Comparison of ENCODE assay signal across 12 mouse cellular contexts in genomic region chr14:25745365-25746184, GRCm38 (mm10). TPM values are rescaled to one million over a fixed set of nuclear protein-coding genes. Genes with fewer than 3 reads are reported as not detected.
DNase-seq lines count a peak whose midpoint lies in the region; ATAC-seq and TF ChIP-seq lines count a peak whose summit lies in the region.
"Had no signal": no experiment of that assay in that cellular context is flagged by ENCODE, and none has a peak within 500 bp of the region (broad histone marks: within the 10 kb centered on the region; RNA-seq: fewer than 3 reads in every experiment).

No protein-coding gene starts in this region.

- DNase-seq in heart, postnatal 25 days (ENCODE audit: low spot score) = no peak
- DNase-seq in testis, postnatal 14 days (ENCODE audit: low spot score) = no peak
- DNase-seq in liver, embryonic 13.5 days = no peak
- no peak for DNase-seq in ovary, adult 18-20 months (ENCODE audit: low spot score)
- no peak for DNase-seq in adrenal gland, adult 8-10 months
- DNase-seq: cerebellum, postnatal 36 days; gastrocnemius, postnatal 36 days had no signal

- TF ChIP-seq POLR2A in testis, adult 2 months (IDR thresholded peaks at IDR 0.05; ENCODE audit: control insufficient read depth, low read depth, low read length) = no peak

- H3K9me3 ChIP-seq in heart, embryonic 11.5 days (replicated peaks; ENCODE audit: control insufficient read depth, low read length) = no peaks in the 10 kb centered on the region
- H3K9me3 ChIP-seq in liver, embryonic 13.5 days (replicated peaks) = no peaks in the 10 kb centered on the region
- H3K9me3 ChIP-seq in neural tube, embryonic 15.5 days (replicated peaks) = no peaks in the 10 kb centered on the region

- intact Hi-C loops in heart, postnatal 25 days (cut with DNase I) = loop anchor here (2.0 kb wide), 1 partner anchor 53 kb away; no protein-coding TSS in a partner anchor

- H3K4me2 ChIP-seq in heart, embryonic 11.5 days = no peak overlapping the region
- no peak overlapping the region for H3K4me2 ChIP-seq in liver, embryonic 13.5 days
- no peak overlapping the region for H3K4me2 ChIP-seq in neural tube, embryonic 15.5 days

- WGBS in heart, embryonic 11.5 days (ENCODE audit: insufficient replicate concordance) = 33% methylated on average over 11 of the region's 11 CpGs
- WGBS in liver, embryonic 13.5 days (ENCODE audit: insufficient replicate concordance) = 21% methylated on average over 11 of the region's 11 CpGs
- 66% methylated on average over 11 of the region's 11 CpGs for WGBS in neural tube, embryonic 15.5 days

- peaks cover 56% of the 10 kb centered on the region for H3K4me1 ChIP-seq in heart, embryonic 11.5 days (ENCODE audit: control insufficient read depth, insufficient read depth, low read length)
- H3K4me1 ChIP-seq in testis, adult 2 months (ENCODE audit: control insufficient read depth, insufficient read depth, low read length) = peaks cover 7% of the 10 kb centered on the region; the same call in 1 of the 2 replicates
- peaks cover 49% of the 10 kb centered on the region for H3K4me1 ChIP-seq in liver, embryonic 13.5 days (replicated peaks)
- 0 out of 2 replicates have a peak, but pooled peaks cover 10% of the 10 kb centered on the region for H3K4me1 ChIP-seq in neural tube, embryonic 15.5 days

- ATAC-seq in heart, embryonic 11.5 days (replicated peaks; ENCODE audit: insufficient number of reproducible peaks, low FRiP score, low TSS enrichment) = no peak
- peak; percentile 60 for ATAC-seq in liver, embryonic 13.5 days (ENCODE audit: low read depth)
- no peak for ATAC-seq in neural tube, embryonic 15.5 days (ENCODE audit: low FRiP score)
- ATAC-seq: CD4-positive, CD25-positive, alpha-beta regulatory T cell, adult 4 months; inflammation-experienced regulatory T-cells, adult 6 months had no signal

- peak overlapping the region; percentile 57 for H3K27ac ChIP-seq in heart, embryonic 11.5 days (ENCODE audit: low read depth, low read length)
- peak overlapping the region; percentile 5; the same call in 1 of the 2 replicates for H3K27ac ChIP-seq in testis, adult 2 months (ENCODE audit: control insufficient read depth, insufficient read depth, low read depth, low read length)
- H3K27ac ChIP-seq in liver, embryonic 13.5 days = peak overlapping the region; percentile 40; the same call in 1 of the 2 replicates
- H3K27ac ChIP-seq in neural tube, embryonic 15.5 days (replicated peaks) = no peak overlapping the region

- no peaks in the 10 kb centered on the region for H3K27me3 ChIP-seq in heart, embryonic 11.5 days (ENCODE audit: control insufficient read depth, insufficient read depth, low read length)
- H3K27me3 ChIP-seq in testis, adult 2 months (ENCODE audit: control insufficient read depth, insufficient read depth, low read length) = no peaks in the 10 kb centered on the region
- no peaks in the 10 kb centered on the region for H3K27me3 ChIP-seq in liver, embryonic 13.5 days
- H3K27me3 ChIP-seq in neural tube, embryonic 15.5 days (replicated peaks) = no peaks in the 10 kb centered on the region

- no peaks in the 10 kb centered on the region for H3K36me3 ChIP-seq in heart, embryonic 11.5 days (ENCODE audit: control insufficient read depth, insufficient read depth, low read length)
- H3K36me3 ChIP-seq in testis, adult 2 months (ENCODE audit: control insufficient read depth, insufficient read depth, low read length) = no peaks in the 10 kb centered on the region
- peaks cover 7% of the 10 kb centered on the region; the same call in 1 of the 2 replicates for H3K36me3 ChIP-seq in liver, embryonic 13.5 days
- no peaks in the 10 kb centered on the region for H3K36me3 ChIP-seq in neural tube, embryonic 15.5 days

- no peak overlapping the region for H3K4me3 ChIP-seq in heart, embryonic 11.5 days (ENCODE audit: low read depth, low read length)
- no peak overlapping the region for H3K4me3 ChIP-seq in testis, adult 2 months (ENCODE audit: control insufficient read depth, low read depth, low read length)
- H3K4me3 ChIP-seq in liver, embryonic 13.5 days (replicated peaks) = no peak overlapping the region
- H3K4me3 ChIP-seq in neural tube, embryonic 15.5 days (replicated peaks) = no peak overlapping the region

- 0 out of 2 replicates have a peak overlapping the region, but pooled peaks have one; percentile 54 for H3K9ac ChIP-seq in heart, embryonic 11.5 days (ENCODE audit: low read depth, low read length)
- H3K9ac ChIP-seq in liver, embryonic 13.5 days = no peak overlapping the region
- no peak overlapping the region for H3K9ac ChIP-seq in neural tube, embryonic 15.5 days (replicated peaks)

- peak; percentile 2; the same call in 1 of the 2 replicates for TF ChIP-seq CTCF in testis, adult 2 months (IDR thresholded peaks at IDR 0.05; ENCODE audit: control insufficient read depth, insufficient read depth, insufficient replicate concordance, low read depth, low read length)

RNA-seq across cellular contexts. Expression of gene Zcchc24, which starts 23.3 kb away (rescaled TPM):
- polyA plus RNA-seq in heart, embryonic 11.5 days (2014; fragmentation: Nextera tagmentation; extraction: Ambion mirVana) = 18.9 and 22.6 TPM in 2 replicates
- total RNA-seq in heart, postnatal 25 days (2021) = 10 to 100 TPM; 33.3 to 35.7 TPM
- polyA plus RNA-seq in testis, adult 2 months (2012; rRNA removed) = 2.7 TPM in 2 replicates
- polyA plus RNA-seq in liver, embryonic 13.5 days (2015; fragmentation: Nextera tagmentation; extraction: Ambion mirVana) = 4.3 and 5.1 TPM in 2 replicates
- total RNA-seq in adrenal gland, adult 8-10 months (2022) = 10 to 100 TPM; 17.8 to 25.0 (median 21.1) TPM
- 13.4 and 17.0 TPM in 2 replicates for polyA plus RNA-seq in neural tube, embryonic 15.5 days (2015; fragmentation: Nextera tagmentation; extraction: Ambion mirVana)

RNA-seq across cellular contexts. Expression of gene Ppif, which starts 51.6 kb away (rescaled TPM):
- 92.7 and 99.4 TPM in 2 replicates for polyA plus RNA-seq in heart, embryonic 11.5 days (2014; fragmentation: Nextera tagmentation; extraction: Ambion mirVana)
- 100 to 1,000 TPM; 277 to 296 TPM for total RNA-seq in heart, postnatal 25 days (2021)
- 11.6 and 12.5 TPM in 2 replicates for polyA plus RNA-seq in testis, adult 2 months (2012; rRNA removed)
- polyA plus RNA-seq in liver, embryonic 13.5 days (2015; fragmentation: Nextera tagmentation; extraction: Ambion mirVana) = 37.8 and 52.3 TPM in 2 replicates
- 10 to 100 TPM; 17.3 to 23.5 (median 19.4) TPM for total RNA-seq in adrenal gland, adult 8-10 months (2022)
- polyA plus RNA-seq in neural tube, embryonic 15.5 days (2015; fragmentation: Nextera tagmentation; extraction: Ambion mirVana) = 38.0 and 42.9 TPM in 2 replicates
